8 mouse cellular contexts compared by ENCODE assay signal in genomic region chr15:99688712-99689111, GRCm38 (mm10). TPM values are rescaled to one million over a fixed set of nuclear protein-coding genes. Genes with fewer than 3 reads are reported as not detected.
DNase-seq lines count a peak whose midpoint lies in the region; ATAC-seq lines count a peak whose summit lies in the region.

No protein-coding gene starts in this region.

- ATAC-seq in embryonic facial prominence, embryonic 15.5 days (ENCODE audit: insufficient number of reproducible peaks, low FRiP score, low TSS enrichment, low read depth): 0 out of 2 replicates have a peak, but pooled peaks have one; percentile 34
- ATAC-seq in hindbrain, embryonic 12.5 days (ENCODE audit: low FRiP score): peak; percentile 38
- ATAC-seq in midbrain, embryonic 16.5 days: peak; percentile 32; the same call in 1 of the 2 replicates

- no peak overlapping the region for H3K4me3 ChIP-seq in embryonic facial prominence, embryonic 15.5 days (replicated peaks)
- no peak overlapping the region for H3K4me3 ChIP-seq in hindbrain, embryonic 12.5 days
- no peak overlapping the region for H3K4me3 ChIP-seq in midbrain, embryonic 16.5 days (ENCODE audit: low read depth, low read length)

- no peaks in the 10 kb centered on the region for H3K4me1 ChIP-seq in embryonic facial prominence, embryonic 15.5 days
- H3K4me1 ChIP-seq in hindbrain, embryonic 12.5 days: peaks cover 27% of the 10 kb centered on the region
- peaks cover 11% of the 10 kb centered on the region for H3K4me1 ChIP-seq in midbrain, embryonic 16.5 days (ENCODE audit: control insufficient read depth, insufficient read depth, low read length)

- no peak overlapping the region for H3K27ac ChIP-seq in embryonic facial prominence, embryonic 15.5 days (replicated peaks)
- H3K27ac ChIP-seq in hindbrain, embryonic 12.5 days: 0 out of 2 replicates have a peak overlapping the region, but pooled peaks have one; percentile 30
- no peak overlapping the region for H3K27ac ChIP-seq in midbrain, embryonic 16.5 days (ENCODE audit: low read length)

- no peak overlapping the region for H3K4me2 ChIP-seq in embryonic facial prominence, embryonic 15.5 days (replicated peaks)
- no peak overlapping the region for H3K4me2 ChIP-seq in hindbrain, embryonic 12.5 days (replicated peaks)
- H3K4me2 ChIP-seq in midbrain, embryonic 16.5 days (ENCODE audit: low read length): no peak overlapping the region

- peaks cover 12% of the 10 kb centered on the region for H3K27me3 ChIP-seq in embryonic facial prominence, embryonic 15.5 days
- no peaks in the 10 kb centered on the region for H3K27me3 ChIP-seq in hindbrain, embryonic 12.5 days
- no peaks in the 10 kb centered on the region for H3K27me3 ChIP-seq in midbrain, embryonic 16.5 days (ENCODE audit: control insufficient read depth, insufficient read depth, low read depth, low read length)

- peak; percentile 54 for DNase-seq in ovary, adult 18-20 months (ENCODE audit: low spot score)
- DNase-seq in ovary, postnatal 10 days (ENCODE audit: low spot score): no peak
- DNase-seq in adrenal gland, postnatal 36 days: peak; percentile 69 to 73
- DNase-seq in liver: peak; percentile 38
- DNase-seq in thymus, postnatal 0 days (ENCODE audit: low spot score): peak; percentile 58

- H3K9me3 ChIP-seq in embryonic facial prominence, embryonic 15.5 days (replicated peaks): no peaks in the 10 kb centered on the region
- no peaks in the 10 kb centered on the region for H3K9me3 ChIP-seq in hindbrain, embryonic 12.5 days (replicated peaks)
- H3K9me3 ChIP-seq in midbrain, embryonic 16.5 days (replicated peaks; ENCODE audit: control insufficient read depth, low read length, poor library complexity, severe bottlenecking): no peaks in the 10 kb centered on the region

- no peak overlapping the region for H3K9ac ChIP-seq in embryonic facial prominence, embryonic 15.5 days
- H3K9ac ChIP-seq in hindbrain, embryonic 12.5 days: no peak overlapping the region
- H3K9ac ChIP-seq in midbrain, embryonic 16.5 days (ENCODE audit: low read depth, low read length): no peak overlapping the region

- WGBS in embryonic facial prominence, embryonic 15.5 days: 4% methylated on average over 4 of the region's 4 CpGs
- 2% methylated on average over 4 of the region's 4 CpGs for WGBS in hindbrain, embryonic 12.5 days
- WGBS in midbrain, embryonic 16.5 days: 4% methylated on average over 4 of the region's 4 CpGs

- no peaks in the 10 kb centered on the region for H3K36me3 ChIP-seq in embryonic facial prominence, embryonic 15.5 days
- H3K36me3 ChIP-seq in hindbrain, embryonic 12.5 days: peaks cover 6% of the 10 kb centered on the region; the same call in 1 of the 2 replicates
- peaks cover 8% of the 10 kb centered on the region for H3K36me3 ChIP-seq in midbrain, embryonic 16.5 days (ENCODE audit: control insufficient read depth, insufficient read depth, low read length)

RNA-seq across cellular contexts. Expression of gene Smarcd1, which starts 13.2 kb away (rescaled TPM):
- 10 to 100 TPM; 40.8 to 51.2 TPM for total RNA-seq in adrenal gland, postnatal 36 days (2021)
- 37.4 and 40.1 TPM in 2 replicates for polyA plus RNA-seq in embryonic facial prominence, embryonic 15.5 days (2015; fragmentation: Nextera tagmentation; extraction: Ambion mirVana)
- polyA plus RNA-seq in hindbrain, embryonic 12.5 days (2016; fragmentation: Nextera tagmentation; extraction: Ambion mirVana): 123 and 141 TPM in 2 replicates
- polyA plus RNA-seq in midbrain, embryonic 16.5 days (2015; fragmentation: Nextera tagmentation; extraction: Ambion mirVana): 86.0 and 110 TPM in 2 replicates
- polyA plus RNA-seq in thymus, postnatal 0 days (2015; fragmentation: Nextera tagmentation; extraction: Ambion mirVana): 36.3 and 41.1 TPM in 2 replicates

RNA-seq across cellular contexts. Expression of gene Gm17349, which starts 16.6 kb away (rescaled TPM):
- 10 to 100 TPM; 19.6 to 24.6 TPM for total RNA-seq in adrenal gland, postnatal 36 days (2021)
- polyA plus RNA-seq in embryonic facial prominence, embryonic 15.5 days (2015; fragmentation: Nextera tagmentation; extraction: Ambion mirVana): not detected in 2 replicates
- not detected in 2 replicates for polyA plus RNA-seq in hindbrain, embryonic 12.5 days (2016; fragmentation: Nextera tagmentation; extraction: Ambion mirVana)
- polyA plus RNA-seq in midbrain, embryonic 16.5 days (2015; fragmentation: Nextera tagmentation; extraction: Ambion mirVana): not detected in 2 replicates
- not detected in 2 replicates for polyA plus RNA-seq in thymus, postnatal 0 days (2015; fragmentation: Nextera tagmentation; extraction: Ambion mirVana)

RNA-seq across cellular contexts. Expression of gene Asic1, which starts 18.5 kb away (rescaled TPM):
- total RNA-seq in adrenal gland, postnatal 36 days (2021): under 1 TPM; 0.53 to 0.56 TPM
- polyA plus RNA-seq in embryonic facial prominence, embryonic 15.5 days (2015; fragmentation: Nextera tagmentation; extraction: Ambion mirVana): 4.4 and 4.6 TPM in 2 replicates
- polyA plus RNA-seq in hindbrain, embryonic 12.5 days (2016; fragmentation: Nextera tagmentation; extraction: Ambion mirVana): 48.6 and 61.6 TPM in 2 replicates
- 47.9 and 53.9 TPM in 2 replicates for polyA plus RNA-seq in midbrain, embryonic 16.5 days (2015; fragmentation: Nextera tagmentation; extraction: Ambion mirVana)
- polyA plus RNA-seq in thymus, postnatal 0 days (2015; fragmentation: Nextera tagmentation; extraction: Ambion mirVana): 0.94 and 1.1 TPM in 2 replicates

RNA-seq across cellular contexts. Expression of gene Gpd1, which starts 28.6 kb away (rescaled TPM):
- 1,000 to 10,000 TPM in 1 of 2 experiments, 100 to 1,000 TPM in 1; 945 to 1,041 TPM for total RNA-seq in adrenal gland, postnatal 36 days (2021)
- 0.76 and 1.0 TPM in 2 replicates for polyA plus RNA-seq in embryonic facial prominence, embryonic 15.5 days (2015; fragmentation: Nextera tagmentation; extraction: Ambion mirVana)
- polyA plus RNA-seq in hindbrain, embryonic 12.5 days (2016; fragmentation: Nextera tagmentation; extraction: Ambion mirVana): 0.69 and 0.92 TPM in 2 replicates
- 1.4 and 1.7 TPM in 2 replicates for polyA plus RNA-seq in midbrain, embryonic 16.5 days (2015; fragmentation: Nextera tagmentation; extraction: Ambion mirVana)
- polyA plus RNA-seq in thymus, postnatal 0 days (2015; fragmentation: Nextera tagmentation; extraction: Ambion mirVana): 0.30 and 1.8 TPM in 2 replicates

RNA-seq across cellular contexts. Expression of gene Cox14, which starts 36.7 kb away (rescaled TPM):
- 100 to 1,000 TPM; 227 to 257 TPM for total RNA-seq in adrenal gland, postnatal 36 days (2021)
- 178 and 181 TPM in 2 replicates for polyA plus RNA-seq in embryonic facial prominence, embryonic 15.5 days (2015; fragmentation: Nextera tagmentation; extraction: Ambion mirVana)
- 152 and 156 TPM in 2 replicates for polyA plus RNA-seq in hindbrain, embryonic 12.5 days (2016; fragmentation: Nextera tagmentation; extraction: Ambion mirVana)
- 142 and 164 TPM in 2 replicates for polyA plus RNA-seq in midbrain, embryonic 16.5 days (2015; fragmentation: Nextera tagmentation; extraction: Ambion mirVana)
- polyA plus RNA-seq in thymus, postnatal 0 days (2015; fragmentation: Nextera tagmentation; extraction: Ambion mirVana): 241 and 259 TPM in 2 replicates
